15 mouse cellular contexts compared by ENCODE assay signal in genomic region chrX:97923956-97924355, GRCm38 (mm10).
DNase-seq lines count a peak whose midpoint lies in the region; TF ChIP-seq lines count a peak whose summit lies in the region.
"Had no signal": no experiment of that assay in that cellular context is flagged by ENCODE, and none has a peak within 500 bp of the region (broad histone marks: within the 10 kb centered on the region; RNA-seq: fewer than 3 reads in every experiment).

No protein-coding gene starts in this region.

- no peak for TF ChIP-seq CTCF in gastrocnemius, adult 2 months (IDR thresholded peaks at IDR 0.05)

- H3K27ac ChIP-seq in gastrocnemius, adult 2 months, result no peak overlapping the region; the same call in 1 of the 2 replicates
- H3K27ac ChIP-seq: embryonic facial prominence, embryonic 15.5 days; limb, embryonic 12.5 days; midbrain, embryonic 13.5 days; neural tube, embryonic 12.5 days had no signal

- DNase-seq in ovary, postnatal 14 days (ENCODE audit: low spot score), result peak; percentile 11
- no peak for DNase-seq in ovary, adult 18-20 months (ENCODE audit: low spot score)
- DNase-seq in gastrocnemius, adult 2 months, result peak; percentile 61
- peak; percentile 6 to 33 for DNase-seq in kidney, adult 8-10 months
- peak; percentile 66 for DNase-seq in skeletal muscle tissue, adult 2 months (ENCODE audit: low read depth, low spot score)
- DNase-seq in thymus, adult 18-20 months, result no peak
- DNase-seq in layer of hippocampus, adult 18-20 months (ENCODE audit: low spot score in 2 of 2), result no peak
- no peak for DNase-seq in left cerebral cortex, adult 18-20 months (ENCODE audit: low spot score in 2 of 2)
- DNase-seq: cerebellum, postnatal 25 days; layer of hippocampus, adult 9-11 months; lung, embryonic 14.5 days had no signal

- H3K4me3 ChIP-seq in gastrocnemius, adult 2 months, result no peak overlapping the region
- H3K4me3 ChIP-seq: embryonic facial prominence, embryonic 15.5 days; limb, embryonic 12.5 days; midbrain, embryonic 13.5 days; neural tube, embryonic 12.5 days had no signal

- intact Hi-C loops in gastrocnemius, adult 2 months (cut with DNase I), result no loop called here

Comparison
In these comparisons a context has a peak if more than half of its experiments do, and no peak if none do; other contexts are left out.
1. DNase-seq: peak in ovary, postnatal 14 days (single experiment), gastrocnemius, adult 2 months (single experiment), kidney, adult 8-10 months (2 of 2) and skeletal muscle tissue, adult 2 months (single experiment); none in ovary, adult 18-20 months (single experiment), thymus, adult 18-20 months (0 of 2), layer of hippocampus, adult 18-20 months (0 of 2) and left cerebral cortex, adult 18-20 months (0 of 2).